Mouse (Mus musculus): Measurements from ENCODE around the gene Hpcal1. TPM values are rescaled to one million over a fixed set of nuclear protein-coding genes. Genes with fewer than 3 reads are reported as not detected.

Gene Hpcal1
- total RNA-seq, 2 experiments from 2014 or later = 54.9 to 65.3 TPM

DNA sequence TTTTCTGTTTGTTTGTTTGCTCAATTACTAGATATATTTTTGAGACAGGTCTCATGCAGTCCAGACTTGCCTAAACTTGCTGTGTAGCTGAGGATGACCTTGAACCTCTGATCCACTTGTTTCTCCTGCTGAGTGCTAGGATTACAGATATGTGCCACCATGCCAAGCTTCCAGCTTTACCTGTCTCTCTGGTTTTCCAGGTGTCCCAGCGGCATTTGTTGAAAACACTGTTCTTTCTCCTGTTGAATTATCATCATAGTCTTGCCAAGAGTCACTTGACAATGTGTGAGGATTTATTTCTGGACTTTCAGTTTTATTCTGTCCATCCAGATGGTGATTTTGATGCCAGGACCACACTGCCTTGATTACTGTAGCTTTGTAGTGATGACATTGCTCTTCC, 6.3 kb upstream of the Hpcal1 start:
- no peak for DNase-seq (ENCODE audit: extremely low spot score in 1 of 2, low spot score in 1 of 2)

DNA sequence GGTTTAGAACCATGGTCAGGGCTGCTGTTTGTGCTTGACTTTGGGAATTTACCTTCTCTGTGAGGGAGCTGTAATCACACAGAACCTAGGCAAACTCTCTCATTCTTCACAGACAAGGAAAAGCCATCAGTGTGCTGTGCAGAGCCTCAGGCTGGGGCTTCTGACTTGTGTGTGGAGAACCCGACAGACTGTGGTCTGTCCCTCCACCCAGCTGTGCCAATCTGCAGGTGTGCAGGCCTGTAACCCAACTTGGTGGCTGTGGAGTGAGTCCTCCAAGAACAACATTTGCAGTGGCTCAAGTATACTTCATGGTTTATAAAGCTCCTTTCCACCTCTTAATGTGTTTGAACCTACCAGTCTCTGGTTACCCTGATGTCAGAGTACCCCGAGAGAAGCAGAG, 4.5 kb upstream of the Hpcal1 start:
- no peak for DNase-seq (ENCODE audit: extremely low spot score in 1 of 2, low spot score in 1 of 2)

DNA sequence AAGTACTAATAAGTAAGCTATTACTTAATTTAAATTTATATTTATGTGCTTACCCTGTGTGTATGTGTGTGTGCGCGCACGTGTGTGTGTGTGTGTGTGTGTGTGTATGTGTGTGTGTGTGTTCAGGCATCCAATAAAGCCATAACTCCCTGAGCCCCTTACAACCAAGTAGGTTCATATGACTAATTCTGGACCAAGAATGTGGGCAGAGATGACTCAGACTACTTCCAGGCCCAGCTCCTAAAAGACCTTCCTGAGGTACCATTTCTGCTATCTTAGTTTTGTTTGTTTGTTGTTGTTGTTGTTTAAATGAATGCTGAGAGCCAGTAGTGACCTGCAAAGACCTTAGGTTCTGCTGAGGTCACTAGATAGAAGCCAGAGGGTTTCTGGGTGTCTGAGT, 1.7 kb upstream of the Hpcal1 start:
- DNase-seq (ENCODE audit: extremely low spot score in 1 of 2, low spot score in 1 of 2) = no peak

- DNase-seq (ENCODE audit: extremely low spot score in 1 of 2, low spot score in 1 of 2) = no peak
Observed at GRCm38 (mm10) chr12:17689931-17690563, 609 bp upstream of the Hpcal1 start.

- DNase-seq (ENCODE audit: extremely low spot score in 1 of 2, low spot score in 1 of 2) = peak; percentile 15 to 21
Observed at GRCm38 (mm10) chr12:17691320-17691876, 742 bp downstream of the Hpcal1 start.

GRCm38 (mm10) chr12:17691891-17692321, 1.2 kb downstream of the Hpcal1 start:
- peak in 1 of 2 experiments; percentile 22 for DNase-seq (ENCODE audit: extremely low spot score in 1 of 2, low spot score in 1 of 2)

DNA sequence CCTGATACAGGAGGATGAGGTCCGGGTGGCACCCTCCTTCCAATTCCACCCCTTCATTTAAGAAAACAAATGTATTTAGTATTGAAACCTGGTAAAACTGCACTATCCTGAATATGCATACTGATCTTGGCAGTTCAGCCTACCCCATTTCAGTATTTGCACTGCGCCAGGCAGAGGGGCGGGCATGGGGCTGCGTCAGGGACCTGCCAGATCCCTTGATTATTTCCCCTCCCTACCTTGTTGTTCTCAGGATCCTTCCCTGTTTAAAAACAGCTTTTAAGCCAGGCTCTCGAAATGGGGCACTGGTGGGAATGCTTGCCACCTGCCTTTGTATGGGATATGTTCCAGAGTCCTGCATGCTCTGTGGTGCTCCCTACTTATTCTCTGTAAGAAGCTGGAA, 1.7 kb downstream of the Hpcal1 start:
- DNase-seq (ENCODE audit: extremely low spot score in 1 of 2, low spot score in 1 of 2) = no peak

- no peak for DNase-seq (ENCODE audit: extremely low spot score in 1 of 2, low spot score in 1 of 2)
Observed at GRCm38 (mm10) chr12:17692953-17693352, 2.3 kb downstream of the Hpcal1 start.

DNA sequence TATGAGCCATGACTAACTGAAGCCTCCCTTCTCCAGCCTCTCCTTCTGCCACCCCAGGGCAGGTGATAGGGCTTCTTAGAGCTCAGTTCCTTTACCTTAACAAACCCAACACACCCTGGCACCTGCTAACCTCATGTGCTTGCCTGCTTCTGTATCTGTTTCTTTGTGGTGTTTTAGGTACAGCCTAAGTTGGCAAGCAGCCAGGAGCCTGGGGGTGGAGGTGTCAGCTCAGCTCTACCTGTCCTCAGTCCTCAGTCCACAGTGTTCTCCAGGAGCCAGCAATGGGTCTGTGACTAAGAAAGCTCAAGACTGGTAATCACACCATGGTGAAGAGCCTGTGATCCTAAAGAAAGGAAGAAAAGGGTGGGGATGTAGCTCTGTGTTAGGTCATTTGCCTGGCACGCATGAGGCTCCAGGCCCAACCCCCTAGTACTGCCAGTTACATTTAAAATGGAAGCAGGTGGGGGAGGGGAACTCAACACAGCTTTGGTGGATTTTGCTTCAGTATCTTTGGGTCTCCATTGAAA, 4.0 kb downstream of the Hpcal1 start:
- DNase-seq (ENCODE audit: extremely low spot score in 1 of 2, low spot score in 1 of 2) = no peak

DNA sequence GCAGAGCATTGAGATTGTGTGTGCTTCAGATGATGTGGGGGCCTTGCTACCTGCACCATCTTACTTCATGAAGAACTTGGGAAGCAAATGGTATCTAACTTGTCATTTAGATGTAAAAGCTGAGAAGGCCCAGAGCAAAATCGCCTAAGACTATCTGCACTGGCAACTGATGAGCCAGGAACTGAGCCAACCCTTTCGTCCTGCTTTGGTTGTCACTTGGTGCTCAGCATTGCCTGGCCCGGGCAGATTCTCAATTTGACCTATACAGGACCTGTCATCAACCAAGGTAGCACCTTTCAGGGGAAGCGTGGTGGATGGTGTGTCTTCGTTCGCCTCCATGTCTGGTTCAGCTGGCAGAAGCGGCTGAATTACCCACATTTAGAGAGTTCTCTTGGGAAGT, 5.7 kb downstream of the Hpcal1 start:
- DNase-seq (ENCODE audit: extremely low spot score in 1 of 2, low spot score in 1 of 2) = no peak

GRCm38 (mm10) chr12:17698934-17699333, 8.3 kb downstream of the Hpcal1 start:
- no peak for DNase-seq (ENCODE audit: extremely low spot score in 1 of 2, low spot score in 1 of 2)

GRCm38 (mm10) chr12:17699480-17699879, 8.8 kb downstream of the Hpcal1 start:
- DNase-seq (ENCODE audit: extremely low spot score in 1 of 2, low spot score in 1 of 2) = no peak

- no peak for DNase-seq (ENCODE audit: extremely low spot score in 1 of 2, low spot score in 1 of 2)
Observed at GRCm38 (mm10) chr12:17701131-17701720, 10.6 kb downstream of the Hpcal1 start.

- no peak for DNase-seq (ENCODE audit: extremely low spot score in 1 of 2, low spot score in 1 of 2)
Observed at GRCm38 (mm10) chr12:17701795-17702194, 11.1 kb downstream of the Hpcal1 start.

DNA sequence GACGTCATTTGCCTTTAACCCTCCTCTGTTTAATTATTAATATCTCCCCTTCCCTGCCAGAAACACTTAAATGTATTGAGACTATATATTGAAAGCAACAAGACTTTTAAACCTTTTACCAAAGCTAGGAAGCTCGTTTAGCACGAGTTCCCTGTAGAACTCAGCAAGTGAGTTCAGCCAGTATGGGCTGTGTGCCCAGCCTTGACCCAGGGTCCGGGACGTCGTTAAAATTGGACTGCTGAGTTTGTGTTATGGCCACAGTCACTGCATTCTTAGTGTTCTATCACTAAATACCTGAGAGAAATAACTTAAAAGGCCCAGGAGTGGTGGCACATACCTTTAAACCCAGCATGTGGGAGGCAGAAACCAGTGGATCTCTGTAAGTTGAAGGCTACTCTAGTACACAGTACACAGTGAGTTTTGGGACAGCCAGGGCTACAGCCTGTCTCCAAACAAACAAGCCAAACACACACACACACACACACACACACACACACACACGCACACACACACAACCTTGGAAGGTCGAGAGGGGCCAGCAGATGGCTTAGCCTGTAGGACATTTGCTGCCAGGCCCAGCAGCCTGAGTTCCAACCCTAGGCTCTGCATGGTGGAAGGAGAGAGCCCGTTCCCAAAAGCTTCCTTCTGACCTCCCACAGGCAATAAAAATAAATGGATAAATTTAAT, 11.7 kb downstream of the Hpcal1 start:
- DNase-seq (ENCODE audit: extremely low spot score in 1 of 2, low spot score in 1 of 2) = no peak

- DNase-seq (ENCODE audit: extremely low spot score in 1 of 2, low spot score in 1 of 2) = no peak
Observed at GRCm38 (mm10) chr12:17702944-17703335, 12.3 kb downstream of the Hpcal1 start.

DNA sequence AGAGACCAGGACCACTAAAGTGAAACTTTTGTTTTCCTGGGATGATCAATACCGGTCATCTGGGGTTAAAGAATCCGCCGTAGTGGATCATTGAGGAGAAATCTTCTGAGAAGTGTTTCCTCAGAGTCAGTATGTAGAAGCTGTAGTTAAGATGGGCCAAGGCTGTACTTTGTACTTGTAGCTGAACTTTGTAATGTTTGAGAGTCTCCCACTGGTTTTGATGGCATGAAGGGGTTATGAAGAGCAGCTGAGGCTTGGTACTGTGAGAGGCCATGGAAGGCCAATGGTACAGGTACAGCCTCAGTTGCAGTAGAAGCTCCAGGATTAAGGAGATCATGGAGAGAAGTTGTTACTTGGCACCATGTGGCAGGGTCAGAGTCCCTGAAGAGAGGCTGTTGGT, 13.2 kb downstream of the Hpcal1 start:
- DNase-seq (ENCODE audit: extremely low spot score in 1 of 2, low spot score in 1 of 2) = no peak

- DNase-seq (ENCODE audit: extremely low spot score in 1 of 2, low spot score in 1 of 2) = no peak
Observed at GRCm38 (mm10) chr12:17707472-17707871, 16.8 kb downstream of the Hpcal1 start.

- no peak for DNase-seq (ENCODE audit: extremely low spot score in 1 of 2, low spot score in 1 of 2)
Observed at GRCm38 (mm10) chr12:17709451-17709850, 18.8 kb downstream of the Hpcal1 start.

DNA sequence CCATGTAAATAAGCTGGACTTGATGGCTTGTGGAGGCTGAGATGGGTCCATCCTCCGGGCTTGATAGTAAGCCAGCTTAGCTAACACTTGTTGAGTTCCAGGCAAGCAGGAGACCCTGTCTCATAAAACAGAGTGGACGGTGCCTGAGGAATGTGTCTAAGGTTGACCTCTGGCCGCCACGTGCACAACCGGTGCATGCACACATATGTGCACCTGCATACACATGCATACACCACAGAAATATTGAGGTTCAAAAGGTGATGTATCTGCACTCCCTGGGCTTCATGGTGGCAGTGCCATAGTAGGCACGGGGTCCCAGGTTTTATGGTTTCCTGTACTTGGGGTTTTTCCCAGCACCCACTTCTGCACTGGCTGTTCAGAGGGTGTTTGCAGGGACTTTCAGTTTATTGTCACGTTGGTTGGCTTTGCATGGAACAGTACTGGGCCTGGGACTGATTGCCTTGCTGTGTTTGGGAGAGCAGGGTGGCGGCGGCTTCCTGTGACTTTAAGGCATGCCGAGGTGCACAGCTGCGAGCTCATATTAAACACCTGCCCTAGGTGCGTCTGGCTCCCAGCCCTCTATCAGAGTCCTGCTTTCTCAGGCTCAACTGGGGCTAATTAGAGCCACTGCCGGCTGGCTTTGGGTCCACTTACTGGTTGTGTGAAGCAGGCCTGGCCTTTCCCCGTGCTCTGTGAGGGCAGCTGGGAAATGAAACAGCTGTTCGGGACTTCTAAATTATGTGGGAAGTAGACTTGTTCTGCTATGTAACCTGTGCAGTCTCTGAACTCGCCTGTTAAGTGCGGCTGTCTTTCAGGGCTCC, 19.5 kb downstream of the Hpcal1 start:
- DNase-seq (ENCODE audit: extremely low spot score in 1 of 2, low spot score in 1 of 2) = no peak

DNA sequence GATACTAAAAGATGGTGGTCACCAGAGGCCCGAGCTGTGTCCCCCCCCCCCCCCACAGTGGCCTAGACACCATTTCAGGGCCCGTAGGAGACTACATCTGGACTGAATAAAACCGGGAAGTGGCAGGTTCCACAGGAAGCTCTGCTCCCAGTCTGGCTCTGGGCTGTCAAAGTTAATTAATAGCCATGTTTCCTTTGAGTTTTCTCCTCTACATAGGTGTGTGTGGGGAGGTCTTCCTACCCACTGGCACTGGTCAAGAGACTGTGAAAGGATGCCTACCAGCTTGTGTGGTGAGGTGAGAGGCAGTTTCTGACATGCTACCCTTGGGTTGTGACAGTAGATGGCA, 20.1 kb downstream of the Hpcal1 start:
- DNase-seq (ENCODE audit: extremely low spot score in 1 of 2, low spot score in 1 of 2) = no peak

Data from layer of hippocampus, postnatal 25 days (tissue).